Mouse (Mus musculus): ENCODE measurements at regions not wholly inside any gene's neighbourhood (a gene's known extent, or its start where the extent isn't known, plus 50 kb on each side); places are given as distances from the start of the nearest gene placed in this dataset.

DNA sequence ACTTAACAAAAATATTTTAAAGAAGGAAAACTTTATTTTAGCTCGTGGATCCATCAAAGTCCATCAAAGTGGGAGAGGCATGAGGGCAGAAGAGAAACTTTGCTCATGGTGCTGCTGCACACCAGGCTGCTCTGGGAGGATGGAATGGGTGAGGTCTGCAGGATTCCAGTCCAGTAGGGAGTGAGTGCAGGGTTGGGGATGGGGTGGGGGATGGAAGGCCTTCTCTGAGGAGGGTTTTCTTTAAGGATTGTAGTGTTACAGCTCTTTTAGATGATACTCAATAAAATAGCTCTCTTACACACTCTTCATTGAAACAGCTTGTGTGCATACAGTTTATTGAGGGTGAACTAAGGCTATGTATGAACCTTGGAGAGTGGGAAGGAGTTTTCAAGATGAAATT is 195.0 kb downstream of the Pros1 start:
- Histone ChIP-seq H3K27ac (ENCODE audit: insufficient read depth, low read length) (no peak overlapping the region), H3K4me3 (ENCODE audit: insufficient read depth, low read length) (no peak overlapping the region), H3K4me1 (ENCODE audit: control insufficient read depth, insufficient read depth, low read length) (no peaks in the 10 kb centered on the region)
- TF ChIP-seq POLR2A (IDR thresholded peaks at IDR 0.05; ENCODE audit: low read depth, low read length): no peak
- TF ChIP-seq CTCF (IDR thresholded peaks at IDR 0.05; ENCODE audit: borderline replicate concordance, insufficient read depth, low read length): no peak

DNA sequence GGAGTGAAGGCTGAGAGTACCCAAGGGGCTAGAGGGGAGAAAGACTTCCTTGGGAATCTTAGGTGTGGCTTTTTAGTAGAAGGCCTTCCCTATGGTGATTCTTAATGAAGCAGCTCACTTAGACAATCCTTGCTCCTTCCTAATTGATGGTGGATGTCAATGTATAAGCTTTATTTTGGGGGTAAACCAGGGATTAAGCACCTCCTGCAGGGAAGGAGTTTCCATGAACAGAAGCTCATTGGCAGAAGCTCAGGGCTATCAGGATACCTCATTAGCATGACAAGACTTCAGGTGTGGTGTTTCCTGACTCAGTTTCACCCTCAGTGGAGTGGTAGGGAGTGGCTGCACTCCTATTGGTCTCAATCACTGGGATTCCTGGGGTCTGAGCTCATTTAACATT is 208.8 kb downstream of the Pros1 start:
- TF ChIP-seq CTCF (IDR thresholded peaks at IDR 0.05; ENCODE audit: borderline replicate concordance, insufficient read depth, low read length): no peak
- TF ChIP-seq POLR2A (IDR thresholded peaks at IDR 0.05; ENCODE audit: low read depth, low read length): no peak
- Histone ChIP-seq H3K4me3 (ENCODE audit: insufficient read depth, low read length) (no peak overlapping the region), H3K27ac (ENCODE audit: insufficient read depth, low read length) (no peak overlapping the region), H3K4me1 (ENCODE audit: control insufficient read depth, insufficient read depth, low read length) (no peaks in the 10 kb centered on the region)

DNA sequence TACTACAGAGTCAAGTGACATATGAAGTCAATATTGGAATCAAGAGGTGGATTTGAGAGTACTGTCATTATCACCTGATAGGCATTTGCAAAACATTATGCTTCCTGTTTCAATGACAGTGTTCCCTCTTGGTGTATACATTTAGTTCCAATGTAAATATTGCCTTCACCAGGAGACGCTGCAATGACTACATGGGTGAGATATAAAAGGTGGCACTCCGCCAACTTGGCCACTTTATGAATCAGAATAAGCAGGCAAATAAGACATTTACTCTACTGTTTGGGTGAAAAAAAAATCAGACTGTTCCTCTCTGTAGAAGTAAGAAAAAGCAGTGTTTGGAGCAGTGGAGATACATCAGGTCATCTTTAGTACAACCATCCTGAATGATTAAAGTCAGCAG is 215.9 kb downstream of the Pros1 start:
- no peak for TF ChIP-seq POLR2A (IDR thresholded peaks at IDR 0.05; ENCODE audit: low read depth, low read length)
- no peak for TF ChIP-seq CTCF (IDR thresholded peaks at IDR 0.05; ENCODE audit: borderline replicate concordance, insufficient read depth, low read length)
- Histone ChIP-seq H3K27ac (ENCODE audit: insufficient read depth, low read length) (no peak overlapping the region), H3K4me3 (ENCODE audit: insufficient read depth, low read length) (no peak overlapping the region), H3K4me1 (ENCODE audit: control insufficient read depth, insufficient read depth, low read length) (no peaks in the 10 kb centered on the region)

DNA sequence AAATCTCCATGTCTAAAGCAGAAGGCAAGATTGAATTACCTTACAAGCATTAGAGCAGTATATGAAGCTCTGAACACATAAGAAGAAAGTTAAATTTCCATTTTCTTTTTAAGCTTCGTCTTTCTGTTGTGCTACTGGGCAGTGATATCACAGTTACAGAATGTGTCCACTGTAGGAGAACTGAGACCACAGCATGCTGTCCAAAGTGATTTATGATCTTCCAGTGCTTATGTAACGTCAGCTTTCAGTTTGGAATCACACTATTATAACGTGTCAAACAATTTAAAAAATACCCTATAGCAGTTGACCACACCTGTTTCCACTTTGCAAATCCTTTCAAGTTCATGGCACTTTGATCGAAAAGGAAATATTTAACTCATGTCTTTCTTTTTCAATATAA is 221.7 kb downstream of the Pros1 start:
- Histone ChIP-seq H3K4me3 (ENCODE audit: insufficient read depth, low read length) (no peak overlapping the region), H3K4me1 (ENCODE audit: control insufficient read depth, insufficient read depth, low read length) (no peaks in the 10 kb centered on the region), H3K27ac (ENCODE audit: insufficient read depth, low read length) (no peak overlapping the region)
- TF ChIP-seq POLR2A (IDR thresholded peaks at IDR 0.05; ENCODE audit: low read depth, low read length) (no peak), CTCF (IDR thresholded peaks at IDR 0.05; ENCODE audit: borderline replicate concordance, insufficient read depth, low read length) (no peak)

DNA sequence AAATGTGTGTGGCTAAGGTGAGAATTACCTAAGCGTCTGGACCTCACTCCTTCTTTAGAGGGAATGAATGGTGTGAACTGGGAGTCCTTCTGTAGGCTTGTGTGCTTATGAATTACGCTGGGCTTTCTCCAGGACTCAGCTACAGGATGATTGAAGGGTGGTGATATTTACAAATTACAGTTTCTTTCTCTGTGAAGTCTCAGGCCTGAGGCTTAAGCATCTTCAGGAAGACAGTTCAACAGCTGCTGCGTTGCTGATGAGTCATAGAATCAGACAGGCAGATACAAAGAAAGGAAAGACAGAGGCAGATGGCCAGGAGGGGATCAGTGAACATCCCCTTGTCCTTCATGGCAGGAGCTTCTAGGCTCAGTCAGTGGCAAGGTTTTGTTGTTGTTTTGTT is 227.3 kb downstream of the Pros1 start:
- H3K4me3 ChIP-seq (ENCODE audit: insufficient read depth, low read length): no peak overlapping the region
- TF ChIP-seq POLR2A (IDR thresholded peaks at IDR 0.05; ENCODE audit: low read depth, low read length): no peak
- H3K27ac ChIP-seq (ENCODE audit: insufficient read depth, low read length): no peak overlapping the region
- H3K4me1 ChIP-seq (ENCODE audit: control insufficient read depth, insufficient read depth, low read length): no peaks in the 10 kb centered on the region

DNA sequence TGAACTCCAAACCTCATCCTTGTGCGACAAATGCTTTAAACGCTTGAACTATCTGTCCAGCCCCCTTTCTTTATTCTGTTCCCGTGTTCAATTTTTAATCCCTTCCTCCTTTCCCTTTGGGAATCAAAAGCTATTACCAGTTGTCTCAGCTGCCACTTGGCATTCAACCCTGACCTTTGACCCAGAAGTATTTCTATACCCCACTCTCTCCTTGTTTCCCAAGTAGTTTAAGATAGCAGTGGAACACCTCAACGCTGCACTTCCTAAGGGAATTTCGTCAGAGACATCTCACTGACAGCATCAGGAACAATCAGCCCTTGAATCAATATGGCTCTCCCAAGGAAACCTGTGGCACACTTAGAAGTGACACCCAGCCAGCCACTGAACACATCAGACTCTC is 229.1 kb downstream of the Pros1 start:
- no peak for TF ChIP-seq POLR2A (IDR thresholded peaks at IDR 0.05; ENCODE audit: low read depth, low read length)
- no peak for TF ChIP-seq CTCF (IDR thresholded peaks at IDR 0.05; ENCODE audit: borderline replicate concordance, insufficient read depth, low read length)
- no peaks in the 10 kb centered on the region for H3K4me1 ChIP-seq (ENCODE audit: control insufficient read depth, insufficient read depth, low read length)
- no peak overlapping the region for H3K27ac ChIP-seq (ENCODE audit: insufficient read depth, low read length)
- no peak overlapping the region for H3K4me3 ChIP-seq (ENCODE audit: insufficient read depth, low read length)

DNA sequence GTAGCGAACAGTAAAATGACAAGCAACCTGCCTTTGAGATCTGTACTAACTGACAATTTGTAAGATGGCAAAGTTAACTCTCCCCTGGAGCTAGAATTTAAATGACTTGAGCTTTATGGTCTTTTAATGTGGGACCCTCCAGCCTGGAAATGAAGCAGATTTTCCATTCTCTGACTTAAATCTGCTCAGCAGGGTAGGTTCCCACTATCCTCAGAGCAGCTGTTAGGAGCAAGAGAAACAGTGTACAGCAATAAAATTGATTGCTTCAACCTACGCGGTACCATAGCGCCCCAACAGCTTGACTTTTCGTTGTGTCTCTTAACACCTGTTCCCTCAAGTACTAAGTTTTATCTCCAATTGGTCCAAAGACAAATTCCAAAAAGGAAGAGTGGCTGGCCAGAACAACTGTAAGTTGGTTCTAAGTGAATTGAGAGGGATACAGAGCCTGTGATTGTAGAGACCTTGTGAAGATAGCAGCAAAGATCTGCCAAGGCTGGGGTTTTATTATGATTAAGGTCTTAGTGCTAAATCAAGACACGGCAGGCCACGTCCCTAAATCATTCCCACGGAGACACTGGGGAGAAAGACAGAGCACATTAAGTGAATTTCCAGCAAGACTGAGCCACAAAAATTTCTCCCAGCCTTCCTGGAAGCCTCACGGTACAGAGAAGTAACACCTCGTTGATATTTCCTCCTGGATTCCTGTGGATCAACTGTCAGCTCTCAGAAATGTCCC is 230.1 kb downstream of the Pros1 start:
- no peak overlapping the region for H3K27ac ChIP-seq (ENCODE audit: insufficient read depth, low read length)
- H3K4me3 ChIP-seq (ENCODE audit: insufficient read depth, low read length): no peak overlapping the region
- no peak for TF ChIP-seq CTCF (IDR thresholded peaks at IDR 0.05; ENCODE audit: borderline replicate concordance, insufficient read depth, low read length)
- no peak for TF ChIP-seq POLR2A (IDR thresholded peaks at IDR 0.05; ENCODE audit: low read depth, low read length)
- no peaks in the 10 kb centered on the region for H3K4me1 ChIP-seq (ENCODE audit: control insufficient read depth, insufficient read depth, low read length)

DNA sequence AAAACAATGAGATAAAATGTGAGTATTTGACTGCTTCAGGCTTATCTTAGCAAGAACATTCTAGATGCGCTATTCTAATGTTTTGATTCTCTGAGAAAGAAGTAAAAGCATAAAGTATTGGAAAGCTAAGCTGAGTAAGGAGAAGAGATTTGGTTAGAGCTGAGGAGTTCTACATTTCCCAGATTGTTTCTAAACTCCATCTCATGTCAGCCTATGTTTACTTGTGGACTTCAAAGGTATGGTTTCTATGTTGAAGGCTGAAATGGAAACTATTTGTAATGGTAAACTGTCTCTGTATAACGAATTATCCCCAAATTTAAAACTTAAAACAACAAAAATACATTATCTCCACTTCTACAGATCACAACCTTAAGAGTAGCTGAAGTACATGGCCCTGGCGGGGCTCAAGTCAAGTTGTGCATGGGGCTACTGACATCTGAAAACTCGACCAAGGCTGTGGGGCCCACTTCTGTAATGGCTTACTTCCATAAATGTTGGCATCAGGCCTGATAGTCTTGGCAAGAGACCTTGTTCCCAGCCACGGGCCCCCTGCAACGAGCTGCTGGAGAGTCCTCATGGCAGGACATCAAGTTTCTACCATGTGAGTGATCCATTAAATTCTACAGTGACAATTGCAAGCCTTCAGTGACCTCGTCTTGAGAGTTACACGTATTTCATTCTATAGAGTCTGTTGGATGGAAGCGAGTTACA is 232.1 kb downstream of the Pros1 start:
- TF ChIP-seq CTCF (IDR thresholded peaks at IDR 0.05; ENCODE audit: borderline replicate concordance, insufficient read depth, low read length) (no peak), POLR2A (IDR thresholded peaks at IDR 0.05; ENCODE audit: low read depth, low read length) (no peak)

DNA sequence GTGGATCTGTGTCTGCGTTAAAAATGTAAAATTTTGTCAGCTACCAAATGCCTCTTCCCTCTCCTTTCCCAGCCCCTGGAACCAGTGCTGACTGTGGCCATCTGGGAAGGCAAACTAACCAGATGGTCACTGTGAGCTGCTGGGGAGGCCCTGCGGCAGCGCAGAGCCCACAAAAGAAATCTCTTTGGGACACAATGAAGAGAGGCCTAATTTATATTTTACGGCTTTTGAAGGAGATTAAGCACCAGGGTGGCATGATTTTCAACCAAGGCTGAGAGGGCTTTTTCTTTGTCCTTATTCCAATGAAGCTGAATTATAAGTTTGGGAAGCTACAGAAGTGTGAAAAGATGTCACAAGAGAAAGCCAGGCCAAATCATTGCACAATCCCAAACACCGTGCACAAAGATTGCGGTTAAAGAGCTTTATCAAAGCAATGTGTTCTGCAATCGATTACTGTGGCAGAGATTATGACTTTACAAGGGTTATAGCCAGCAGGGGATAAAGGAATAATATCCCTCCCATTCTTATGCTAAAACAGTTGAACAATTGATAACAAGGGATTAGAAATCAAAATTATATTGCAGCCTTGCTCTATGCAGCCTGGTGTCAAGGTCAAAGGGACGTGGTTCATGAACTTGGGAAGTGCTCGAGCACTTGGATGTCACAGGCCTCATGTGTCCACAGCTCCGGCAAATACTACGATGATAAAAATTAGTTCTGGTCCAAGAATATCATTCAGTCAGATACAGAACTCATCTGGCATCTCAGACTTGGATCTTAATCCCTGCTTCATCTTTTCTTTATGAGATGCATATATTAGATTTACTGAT is 237.6 kb downstream of the Pros1 start:
- no peaks in the 10 kb centered on the region for H3K4me1 ChIP-seq (ENCODE audit: control insufficient read depth, insufficient read depth, low read length)
- H3K27ac ChIP-seq (ENCODE audit: insufficient read depth, low read length): no peak overlapping the region
- no peak overlapping the region for H3K4me3 ChIP-seq (ENCODE audit: insufficient read depth, low read length)
- TF ChIP-seq CTCF (IDR thresholded peaks at IDR 0.05; ENCODE audit: borderline replicate concordance, insufficient read depth, low read length): no peak

More for the DNA sequence above, 232.1 kb downstream of the Pros1 start:
- Histone ChIP-seq H3K4me3 (ENCODE audit: insufficient read depth, low read length) (no peak overlapping the region), H3K27ac (ENCODE audit: insufficient read depth, low read length) (no peak overlapping the region), H3K4me1 (ENCODE audit: control insufficient read depth, insufficient read depth, low read length) (no peaks in the 10 kb centered on the region)
